Mouse (Mus musculus) hindbrain, embryonic 14.5 days (tissue): ENCODE data around the gene Cnp. TPM values are rescaled to one million over a fixed set of nuclear protein-coding genes. Genes with fewer than 3 reads are reported as not detected.

Experiments
- ATAC-seq: fragments of 200-750 bp; cut with Nextera tagmentation; 2 replicates; pipeline ENCODE4 v1.8.0; 2017; ENCODE audit warnings: moderate number of reproducible peaks, mild to moderate bottlenecking, moderate TSS enrichment, moderate library complexity; ENCODE audit not compliant: low FRiP score
- DNase-seq: peaks from one replicate; pipeline ENCODE4 v3.0.0-alpha.2; 2015; ENCODE audit warnings: low spot score
- H3K27ac ChIP-seq: fragments of 300-500 bp; sonication (generic); 2 replicates; pipeline ENCODE4 v1.5.1; 2014; ENCODE audit warnings: mild to moderate bottlenecking, moderate library complexity
- H3K27me3 ChIP-seq: fragments of 300-500 bp; sonication (generic); 2 replicates; pipeline ENCODE4 v1.6.1; 2014; ENCODE audit warnings: mild to moderate bottlenecking, low read length, mixed read lengths; ENCODE audit not compliant: control insufficient read depth, insufficient read depth
- H3K36me3 ChIP-seq: fragments of 300-500 bp; sonication (generic); replicated peaks from 2 replicates; pipeline ENCODE4 v1.6.1; 2014; ENCODE audit not compliant: control insufficient read depth, insufficient read depth
- H3K4me1 ChIP-seq: fragments of 300-500 bp; sonication (generic); replicated peaks from 2 replicates; pipeline ENCODE4 v1.6.1; 2014; ENCODE audit warnings: antibody characterized with exemption, low read length, mixed read lengths; ENCODE audit not compliant: control insufficient read depth, insufficient read depth
- H3K4me2 ChIP-seq: fragments of 300-500 bp; sonication (generic); replicated peaks from 2 replicates; pipeline ENCODE4 v1.6.1; 2014; ENCODE audit warnings: mild to moderate bottlenecking, moderate library complexity
- H3K4me3 ChIP-seq: fragments of 300-500 bp; sonication (generic); replicated peaks from 2 replicates; pipeline ENCODE4 v1.5.1; 2014; ENCODE audit warnings: mild to moderate bottlenecking, low read length
- H3K9ac ChIP-seq: fragments of 300-500 bp; sonication (generic); 2 replicates; pipeline ENCODE4 v1.6.1; 2014
- H3K9me3 ChIP-seq: fragments of 300-500 bp; sonication (generic); 2 replicates; pipeline ENCODE4 v1.6.1; 2016; ENCODE audit warnings: low read length; ENCODE audit not compliant: control insufficient read depth
- WGBS: fragments of 180-500 bp; shearing (Covaris S2); extraction: QIAGEN DNeasy Blood & Tissue Kit; methylation state at CpG from one replicate; pipeline ENCODE4 v1.1.7; 2014; 5-methylcytosine and 5-hydroxymethylcytosine counted together
- polyA plus RNA-seq: library from polyadenylated mRNA; unstranded; fragments of >200 nt; fragmentation: Nextera tagmentation; extraction: Ambion mirVana; gene quantifications from 2 replicates; pipeline ENCODE4 v1.2.1, GENCODE M21; 2014

The Cnp gene
- polyA plus RNA-seq, 1 experiment from 2014 or later: 47.2 TPM

GRCm38 (mm10) chr11:100619485-100619975 is 44.8 kb downstream of the Cnp start:
- H3K36me3 ChIP-seq: peaks cover 6% of the 10 kb centered on the region; the same call in 1 of the 2 replicates
- H3K4me2 ChIP-seq: peak overlapping the region; percentile 71
- DNase-seq: peak; percentile 98
- H3K27me3 ChIP-seq: no peaks in the 10 kb centered on the region
- H3K9me3 ChIP-seq: no peaks in the 10 kb centered on the region
- peak overlapping the region; percentile 86 for H3K9ac ChIP-seq
- peak overlapping the region; percentile 96 for H3K27ac ChIP-seq
- H3K4me3 ChIP-seq: peak overlapping the region; percentile 85
- peaks cover 35% of the 10 kb centered on the region for H3K4me1 ChIP-seq
- WGBS: under 1% methylated on average over 39 of the region's 40 CpGs
- peak; percentile 97 for ATAC-seq

- peak within 1 kb of the TSS; percentile 86 for H3K9ac ChIP-seq
- ATAC-seq (no peak), DNase-seq (no peak)
- peak within 1 kb of the TSS; percentile 71 for H3K4me2 ChIP-seq
- no peaks in the 10 kb centered on the region for H3K27me3 ChIP-seq
- H3K27ac ChIP-seq: peak within 1 kb of the TSS; percentile 96
- 4% methylated on average over 11 of the region's 11 CpGs for WGBS
- no peaks in the 10 kb centered on the region for H3K9me3 ChIP-seq
- peak within 1 kb of the TSS; percentile 85 for H3K4me3 ChIP-seq
- peaks cover 35% of the 10 kb centered on the region for H3K4me1 ChIP-seq
- H3K36me3 ChIP-seq: peaks cover 10% of the 10 kb centered on the region
Observed at GRCm38 (mm10) chr11:100619982-100620381, 45.3 kb downstream of the Cnp start, which contains the start of gene Dnajc7. TSS of gene Dnajc7 (minus strand) at chr11:100620168.

- no peaks in the 10 kb centered on the region for H3K9me3 ChIP-seq
- peaks cover 31% of the 10 kb centered on the region for H3K4me1 ChIP-seq
- peaks cover 30% of the 10 kb centered on the region for H3K36me3 ChIP-seq
- DNase-seq (peak; percentile 92), ATAC-seq (peak; percentile 56; the same call in 1 of the 2 replicates)
- WGBS: under 1% methylated on average over 24 of the region's 24 CpGs
- peak overlapping the region; percentile 71 for H3K4me2 ChIP-seq
- H3K4me3 ChIP-seq: peak overlapping the region; percentile 68
- no peaks in the 10 kb centered on the region for H3K27me3 ChIP-seq
- H3K27ac ChIP-seq: peak overlapping the region; percentile 82
- peak overlapping the region; percentile 76 for H3K9ac ChIP-seq
Observed at GRCm38 (mm10) chr11:100622714-100623113, 48.0 kb downstream of the Cnp start.

- Histone ChIP-seq H3K4me1 (peaks cover 29% of the 10 kb centered on the region; the same call in 1 of the 2 replicates), H3K36me3 (peaks cover 30% of the 10 kb centered on the region), H3K9ac (peak overlapping the region; percentile 76), H3K27ac (no peak overlapping the region), H3K4me3 (peak overlapping the region; percentile 68), H3K27me3 (no peaks in the 10 kb centered on the region), H3K9me3 (no peaks in the 10 kb centered on the region), H3K4me2 (peak overlapping the region; percentile 71)
- no peak for DNase-seq
- 66% methylated on average over 5 of the region's 5 CpGs for WGBS
- ATAC-seq: no peak
Observed at GRCm38 (mm10) chr11:100623867-100624266, 49.2 kb downstream of the Cnp start.

- Histone ChIP-seq H3K4me3 (no peak overlapping the region), H3K9me3 (no peaks in the 10 kb centered on the region), H3K4me1 (peaks cover 19% of the 10 kb centered on the region; the same call in 1 of the 2 replicates), H3K27me3 (no peaks in the 10 kb centered on the region), H3K27ac (no peak overlapping the region), H3K9ac (no peak overlapping the region), H3K4me2 (no peak overlapping the region), H3K36me3 (peaks cover 30% of the 10 kb centered on the region)
- 95% methylated on average over 23 of the region's 23 CpGs for WGBS
- no peak for ATAC-seq
- no peak for DNase-seq
Observed at GRCm38 (mm10) chr11:100625754-100626700, 51.3 kb downstream of the Cnp start.

GRCm38 (mm10) chr11:100626701-100627195 is 52.0 kb downstream of the Cnp start:
- Histone ChIP-seq H3K9ac (no peak overlapping the region), H3K27me3 (no peaks in the 10 kb centered on the region), H3K36me3 (peaks cover 30% of the 10 kb centered on the region), H3K4me2 (no peak overlapping the region), H3K4me3 (no peak overlapping the region), H3K27ac (no peak overlapping the region), H3K4me1 (peaks cover 19% of the 10 kb centered on the region; the same call in 1 of the 2 replicates), H3K9me3 (no peaks in the 10 kb centered on the region)
- ATAC-seq (no peak), DNase-seq (peak; percentile 57)
- WGBS: 23% methylated on average over 9 of the region's 9 CpGs

GRCm38 (mm10) chr11:100628056-100628455 is 53.4 kb downstream of the Cnp start:
- Histone ChIP-seq H3K4me3 (no peak overlapping the region), H3K4me1 (peaks cover 19% of the 10 kb centered on the region; the same call in 1 of the 2 replicates), H3K36me3 (peaks cover 30% of the 10 kb centered on the region), H3K4me2 (no peak overlapping the region), H3K9ac (no peak overlapping the region), H3K27ac (no peak overlapping the region), H3K27me3 (no peaks in the 10 kb centered on the region), H3K9me3 (no peaks in the 10 kb centered on the region)
- 96% methylated on average over 5 of the region's 5 CpGs for WGBS
- ATAC-seq: no peak
- no peak for DNase-seq

GRCm38 (mm10) chr11:100628862-100629352 is 54.2 kb downstream of the Cnp start:
- Histone ChIP-seq H3K9ac (peak overlapping the region; percentile 18), H3K4me2 (no peak overlapping the region), H3K27me3 (no peaks in the 10 kb centered on the region), H3K9me3 (no peaks in the 10 kb centered on the region), H3K27ac (peak overlapping the region; percentile 23; the same call in 1 of the 2 replicates), H3K4me1 (peaks cover 11% of the 10 kb centered on the region; the same call in 1 of the 2 replicates), H3K36me3 (peaks cover 30% of the 10 kb centered on the region), H3K4me3 (no peak overlapping the region)
- DNase-seq: peak; percentile 44
- WGBS: 24% methylated on average over 13 of the region's 13 CpGs
- peak; percentile 48; the same call in 1 of the 2 replicates for ATAC-seq

GRCm38 (mm10) chr11:100634530-100634929 is 59.8 kb downstream of the Cnp start:
- H3K27me3 ChIP-seq: peaks cover 3% of the 10 kb centered on the region; the same call in 1 of the 2 replicates
- no peaks in the 10 kb centered on the region for H3K4me1 ChIP-seq
- DNase-seq (no peak), ATAC-seq (no peak)
- H3K9me3 ChIP-seq: no peaks in the 10 kb centered on the region
- no peak overlapping the region for H3K4me2 ChIP-seq
- no peak overlapping the region for H3K9ac ChIP-seq
- H3K36me3 ChIP-seq: no peaks in the 10 kb centered on the region
- 74% methylated on average over 7 of the region's 7 CpGs for WGBS
- no peak overlapping the region for H3K27ac ChIP-seq
- H3K4me3 ChIP-seq: no peak overlapping the region
